Mouse (Mus musculus) forebrain, embryonic 15.5 days (tissue): Measurements from ENCODE around the gene Gm49366. TPM values are rescaled to one million over a fixed set of nuclear protein-coding genes. Genes with fewer than 3 reads are reported as not detected.
"Not testable (repeated sequence)": the region's sequence is repeated elsewhere in the genome, so short reads cannot be mapped to it uniquely, and the experiment has no call there.

ENCODE experiments used
- ATAC-seq: fragments of 200-750 bp; cut with Nextera tagmentation; replicated peaks from 2 replicates; pipeline ENCODE4 v1.8.0; 2017; ENCODE audit warnings: mild to moderate bottlenecking, moderate TSS enrichment, moderate library complexity
- H3K27ac ChIP-seq: fragments of 300-500 bp; sonication (generic); replicated peaks from 2 replicates; pipeline ENCODE4 v1.5.1; 2015; ENCODE audit warnings: mild to moderate bottlenecking, inconsistent platforms
- H3K27me3 ChIP-seq: fragments of 300-500 bp; sonication (generic); 2 replicates; pipeline ENCODE4 v1.6.1; 2015; ENCODE audit warnings: inconsistent platforms
- H3K36me3 ChIP-seq: fragments of 300-500 bp; sonication (generic); 2 replicates; pipeline ENCODE4 v1.6.1; 2015; ENCODE audit warnings: mild to moderate bottlenecking, inconsistent platforms
- H3K4me1 ChIP-seq: fragments of 300-500 bp; sonication (generic); 2 replicates; pipeline ENCODE4 v1.6.1; 2015; ENCODE audit warnings: inconsistent platforms
- H3K4me2 ChIP-seq: fragments of 300-500 bp; sonication (generic); replicated peaks from 2 replicates; pipeline ENCODE4 v1.6.1; 2015; ENCODE audit warnings: mild to moderate bottlenecking, inconsistent platforms
- H3K4me3 ChIP-seq: fragments of 300-500 bp; sonication (generic); 2 replicates; pipeline ENCODE4 v1.5.1; 2015; ENCODE audit warnings: mild to moderate bottlenecking, inconsistent platforms
- H3K9ac ChIP-seq: fragments of 300-500 bp; sonication (generic); replicated peaks from 2 replicates; pipeline ENCODE4 v1.6.1; 2015; ENCODE audit warnings: mild to moderate bottlenecking, inconsistent platforms
- H3K9me3 ChIP-seq: fragments of 300-500 bp; sonication (generic); 2 replicates; pipeline ENCODE4 v1.6.1; 2016; ENCODE audit warnings: inconsistent platforms
- WGBS: fragments of 180-500 bp; shearing (Covaris S2); methylation state at CpG from one replicate; pipeline ENCODE4 v1.1.7; 2015; ENCODE audit warnings: mixed read lengths; 5-methylcytosine and 5-hydroxymethylcytosine counted together
- polyA plus RNA-seq: library from polyadenylated mRNA; unstranded; fragments of >200 nt; fragmentation: Nextera tagmentation; extraction: Ambion mirVana; gene quantifications from 2 replicates; pipeline ENCODE4 v1.2.1, GENCODE M21; 2015

Gene Gm49366
- polyA plus RNA-seq, 1 experiment from 2014 or later: not detected

DNA sequence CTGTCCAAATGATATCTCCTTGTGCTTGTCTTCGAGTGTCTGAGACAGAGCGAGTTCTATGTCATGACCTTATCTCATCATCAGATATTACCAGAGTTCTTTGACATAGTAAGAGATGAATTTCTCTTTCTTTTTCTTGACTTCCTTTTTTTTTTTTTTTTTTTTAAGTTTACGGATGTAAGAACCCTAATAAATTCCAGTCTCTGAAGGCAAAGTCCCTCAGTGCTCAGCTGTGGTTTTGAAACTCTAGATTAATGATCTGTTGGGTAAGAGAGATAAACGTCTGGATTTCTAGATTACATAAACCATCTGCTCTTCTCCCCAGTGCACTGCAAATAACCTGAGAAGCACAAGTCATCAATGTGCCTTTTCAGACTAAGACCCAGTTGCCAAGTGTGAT lies 4.6 kb upstream of the Gm49366 start:
- Histone ChIP-seq H3K4me1 (no peaks in the 10 kb centered on the region), H3K9me3 (no peaks in the 10 kb centered on the region), H3K9ac (no peak overlapping the region), H3K27me3 (no peaks in the 10 kb centered on the region), H3K36me3 (no peaks in the 10 kb centered on the region), H3K27ac (no peak overlapping the region), H3K4me3 (no peak overlapping the region), H3K4me2 (no peak overlapping the region)
- no peak for ATAC-seq
- 90% methylated on average over 4 of the region's 4 CpGs for WGBS

DNA sequence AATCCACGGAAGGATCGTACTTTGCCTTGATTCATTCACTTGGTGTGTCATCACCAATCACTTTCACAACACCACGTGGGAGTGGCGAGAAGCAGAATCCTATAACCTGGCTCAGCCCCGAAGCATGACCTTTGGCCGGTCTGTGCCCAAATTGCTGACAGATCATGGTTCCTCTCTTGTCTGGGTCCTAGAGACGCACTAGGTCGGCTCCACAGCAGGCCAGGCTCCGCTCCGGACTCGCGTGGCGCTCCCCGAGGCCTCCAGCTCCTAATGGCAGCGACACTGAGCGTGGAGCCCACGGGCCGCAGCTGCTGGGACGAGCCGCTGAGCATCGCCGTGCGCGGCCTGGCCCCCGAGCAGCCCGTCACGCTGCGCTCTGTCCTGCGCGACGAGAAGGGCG lies 494 bp upstream of the Gm49366 start, which contains the start of gene Acot4:
TSS of gene Acot4 (plus strand) at position 139 of the 400 bp plus-strand sequence.
- H3K4me2 ChIP-seq: peak within 1 kb of the TSS; percentile 64
- not testable (repeated sequence) for H3K27ac ChIP-seq, H3K36me3 ChIP-seq, H3K4me1 ChIP-seq, H3K9me3 ChIP-seq, H3K27me3 ChIP-seq
- peak within 1 kb of the TSS; percentile 45 for H3K4me3 ChIP-seq
- ATAC-seq: peak; percentile 55
- WGBS: 11% methylated on average over 32 of the region's 32 CpGs
- peak within 1 kb of the TSS; percentile 48 for H3K9ac ChIP-seq

DNA sequence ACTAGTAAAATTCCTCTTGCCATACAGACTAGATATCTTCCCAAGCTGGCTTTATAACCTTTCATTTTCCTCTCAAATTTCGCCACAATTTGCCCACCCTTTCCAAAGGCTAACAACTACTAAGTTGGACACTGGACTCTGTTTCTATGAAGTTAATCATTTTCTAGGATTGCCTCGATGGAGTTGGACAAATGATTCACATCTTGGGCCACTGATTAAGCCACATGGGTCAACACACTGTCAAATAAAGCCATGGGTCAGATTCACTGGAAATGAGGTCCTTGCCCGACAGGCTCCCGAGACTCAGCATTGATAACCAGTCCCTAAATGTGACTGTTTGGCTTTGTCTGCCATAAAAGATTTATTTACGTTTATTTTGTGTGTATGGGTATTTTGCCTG lies 3.5 kb downstream of the Gm49366 start:
- no peak overlapping the region for H3K9ac ChIP-seq
- no peak overlapping the region for H3K4me2 ChIP-seq

DNA sequence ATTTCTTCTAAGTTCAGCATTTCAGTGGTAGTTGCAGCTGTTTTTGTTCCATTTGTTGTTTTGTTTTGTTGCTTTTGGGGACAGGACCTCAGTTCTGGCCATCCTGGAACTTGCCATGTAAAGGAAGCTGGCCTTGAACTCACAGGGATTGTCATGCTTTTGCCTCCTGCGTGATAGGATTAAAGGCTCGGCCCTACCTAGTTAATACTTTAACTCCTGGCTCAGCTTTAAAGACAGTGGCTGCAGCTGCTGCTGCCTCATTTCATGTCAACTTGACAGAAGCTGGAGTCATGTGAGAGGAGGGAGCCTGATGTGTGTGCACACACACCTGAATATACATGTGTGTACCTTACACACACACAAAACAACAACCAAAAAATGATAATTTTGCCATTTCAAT lies 5.3 kb downstream of the Gm49366 start:
- Histone ChIP-seq H3K36me3 (no peaks in the 10 kb centered on the region), H3K4me3 (no peak overlapping the region), H3K27ac (no peak overlapping the region), H3K9ac (no peak overlapping the region), H3K4me1 (no peaks in the 10 kb centered on the region), H3K27me3 (no peaks in the 10 kb centered on the region), H3K9me3 (0 out of 2 replicates have a peak, but pooled peaks cover 4% of the 10 kb centered on the region), H3K4me2 (no peak overlapping the region)
- WGBS: 74% methylated on average over 2 of the region's 2 CpGs
- no peak for ATAC-seq

More for the DNA sequence above, 3.5 kb downstream of the Gm49366 start:
- H3K9me3 ChIP-seq: 0 out of 2 replicates have a peak, but pooled peaks cover 4% of the 10 kb centered on the region
- ATAC-seq: no peak
- no peaks in the 10 kb centered on the region for H3K36me3 ChIP-seq
- H3K4me3 ChIP-seq: no peak overlapping the region
- no peak overlapping the region for H3K27ac ChIP-seq
- 90% methylated on average over 5 of the region's 5 CpGs for WGBS
- no peaks in the 10 kb centered on the region for H3K4me1 ChIP-seq
- H3K27me3 ChIP-seq: no peaks in the 10 kb centered on the region

- 90% methylated on average over 1 of the region's 1 CpGs for WGBS
- no peak overlapping the region for H3K4me3 ChIP-seq
These were observed 8.2 kb downstream of the Gm49366 start for GRCm38 (mm10) chr12:84046906-84047305.

GRCm38 (mm10) chr12:84050744-84051143 lies 12.0 kb downstream of the Gm49366 start:
- not testable (repeated sequence) for H3K9me3 ChIP-seq, H3K4me3 ChIP-seq, H3K4me1 ChIP-seq, ATAC-seq, H3K27ac ChIP-seq, H3K4me2 ChIP-seq, H3K36me3 ChIP-seq, H3K9ac ChIP-seq
- 84% methylated on average over 5 of the region's 5 CpGs for WGBS
- peaks cover 14% of the 10 kb centered on the region; the same call in 1 of the 2 replicates for H3K27me3 ChIP-seq

More at GRCm38 (mm10) chr12:84046906-84047305, 8.2 kb downstream of the Gm49366 start:
- Histone ChIP-seq H3K9ac (no peak overlapping the region), H3K27ac (no peak overlapping the region), H3K9me3 (no peaks in the 10 kb centered on the region), H3K4me1 (no peaks in the 10 kb centered on the region), H3K4me2 (no peak overlapping the region), H3K36me3 (no peaks in the 10 kb centered on the region), H3K27me3 (peaks cover under 1% of the 10 kb centered on the region; the same call in 1 of the 2 replicates)
- ATAC-seq: no peak

DNA sequence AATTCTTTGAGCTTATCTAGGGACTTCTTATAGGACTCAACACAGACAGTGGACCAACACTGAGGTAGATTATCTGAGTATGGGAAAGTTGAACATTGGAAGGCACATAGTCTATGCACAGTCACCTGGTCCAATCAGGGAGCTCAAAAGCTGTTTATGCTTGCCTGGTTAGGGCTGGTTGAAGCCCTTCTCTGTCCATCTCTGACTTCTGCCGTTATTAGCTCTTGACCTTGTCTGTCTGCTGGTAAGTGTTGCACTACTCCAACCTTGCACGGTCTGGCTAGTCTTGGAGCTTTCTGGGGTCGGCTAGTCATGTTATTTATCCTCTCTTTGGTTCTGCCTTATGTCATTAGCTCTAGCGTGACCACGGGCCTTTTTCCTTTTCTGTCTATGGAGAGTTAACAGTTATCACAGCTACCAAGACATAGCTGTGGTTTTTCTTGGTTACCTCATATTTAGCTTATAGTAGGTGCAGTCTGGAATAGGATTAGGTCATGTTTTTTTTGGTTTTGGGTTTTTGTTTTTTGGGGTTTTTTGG lies 13.3 kb downstream of the Gm49366 start, which contains the start of gene Acot3:
TSS of gene Acot3 (plus strand) at position 208 of the 538 bp plus-strand sequence.
- Histone ChIP-seq H3K27me3 (peaks cover 14% of the 10 kb centered on the region; the same call in 1 of the 2 replicates), H3K4me3 (peak within 1 kb of the TSS; percentile 46), H3K27ac (no peak within 1 kb of the TSS), H3K4me1 (peaks cover 6% of the 10 kb centered on the region), H3K9me3 (no peaks in the 10 kb centered on the region), H3K36me3 (no peaks in the 10 kb centered on the region), H3K9ac (no peak within 1 kb of the TSS), H3K4me2 (peak within 1 kb of the TSS; percentile 73; the same call in 1 of the 2 replicates)
- no peak for ATAC-seq
- 88% methylated on average over 5 of the region's 5 CpGs for WGBS

DNA sequence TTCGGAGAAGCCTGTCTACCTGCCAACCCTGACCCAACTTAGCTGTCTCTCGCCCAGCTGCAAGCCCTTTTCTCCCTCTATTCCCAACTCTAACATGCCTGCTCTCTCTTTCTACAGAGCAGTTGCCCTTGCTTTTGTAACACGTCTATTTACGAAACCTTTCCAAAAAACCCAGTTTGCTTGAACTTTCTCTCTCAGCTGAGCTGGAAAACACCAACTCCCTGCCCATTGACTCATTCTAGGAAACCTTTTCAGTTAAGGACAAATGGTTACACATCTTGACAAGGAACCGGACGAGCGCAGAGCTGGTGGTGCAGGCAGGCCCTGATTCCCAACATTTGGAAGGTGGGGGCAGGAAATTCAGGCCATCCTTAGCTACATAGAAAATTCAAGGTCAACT lies 13.9 kb downstream of the Gm49366 start:
- H3K9ac ChIP-seq: no peak overlapping the region
- no peak overlapping the region for H3K4me2 ChIP-seq
- H3K4me3 ChIP-seq: no peak overlapping the region
- ATAC-seq: no peak
- H3K4me1 ChIP-seq: peaks cover 6% of the 10 kb centered on the region
- H3K27ac ChIP-seq: no peak overlapping the region
- H3K27me3 ChIP-seq: peaks cover 14% of the 10 kb centered on the region; the same call in 1 of the 2 replicates
- H3K36me3 ChIP-seq: no peaks in the 10 kb centered on the region
- H3K9me3 ChIP-seq: no peaks in the 10 kb centered on the region
- WGBS: 86% methylated on average over 7 of the region's 7 CpGs

GRCm38 (mm10) chr12:84053173-84053572 lies 14.4 kb downstream of the Gm49366 start:
- Histone ChIP-seq H3K36me3 (no peaks in the 10 kb centered on the region), H3K9me3 (no peaks in the 10 kb centered on the region), H3K4me2 (peak overlapping the region; percentile 73), H3K4me1 (peaks cover 6% of the 10 kb centered on the region), H3K9ac (peak overlapping the region; percentile 39), H3K4me3 (peak overlapping the region; percentile 46), H3K27ac (no peak overlapping the region), H3K27me3 (peaks cover 14% of the 10 kb centered on the region; the same call in 1 of the 2 replicates)
- no peak; the same call in 1 of the 2 replicates for ATAC-seq
- 8% methylated on average over 16 of the region's 16 CpGs for WGBS

DNA sequence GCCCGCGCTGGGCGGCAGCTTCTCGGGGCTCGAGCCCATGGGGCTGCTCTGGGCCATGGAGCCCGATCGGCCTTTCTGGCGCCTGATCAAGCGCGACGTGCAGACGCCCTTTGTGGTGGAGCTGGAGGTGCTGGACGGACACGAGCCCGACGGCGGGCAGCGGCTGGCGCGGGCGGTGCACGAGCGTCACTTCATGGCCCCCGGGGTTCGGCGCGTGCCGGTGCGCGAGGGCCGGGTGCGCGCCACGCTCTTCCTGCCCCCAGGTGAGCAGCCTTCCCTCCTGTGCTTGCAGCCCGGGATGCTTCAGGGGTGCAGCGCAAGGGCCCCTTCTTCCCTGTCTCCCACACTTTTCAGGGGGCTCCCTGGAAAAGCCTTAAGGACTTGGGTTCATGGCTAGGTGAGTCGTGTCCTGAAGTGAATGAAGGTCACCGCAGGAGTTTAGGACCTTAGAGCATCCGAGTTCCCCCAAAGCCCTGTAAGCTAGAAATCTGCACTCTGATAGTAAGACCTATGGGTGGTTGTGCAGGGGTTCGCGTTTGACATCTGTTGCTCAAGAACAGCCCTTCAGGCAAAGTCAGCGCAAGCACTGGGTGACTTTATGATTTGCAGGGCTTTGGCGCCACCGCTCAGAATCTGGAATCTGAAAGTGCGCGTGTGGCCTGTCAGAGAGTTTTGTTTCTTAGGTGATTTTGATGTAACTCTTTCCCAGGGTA lies 15.1 kb downstream of the Gm49366 start:
- Histone ChIP-seq H3K4me1 (peaks cover 6% of the 10 kb centered on the region), H3K4me2 (peak overlapping the region; percentile 73), H3K27me3 (peaks cover 14% of the 10 kb centered on the region; the same call in 1 of the 2 replicates), H3K36me3 (no peaks in the 10 kb centered on the region), H3K9ac (peak overlapping the region; percentile 39), H3K9me3 (no peaks in the 10 kb centered on the region), H3K4me3 (peak overlapping the region; percentile 46), H3K27ac (no peak overlapping the region)
- no peak for ATAC-seq
- 3% methylated on average over 41 of the region's 46 CpGs for WGBS

DNA sequence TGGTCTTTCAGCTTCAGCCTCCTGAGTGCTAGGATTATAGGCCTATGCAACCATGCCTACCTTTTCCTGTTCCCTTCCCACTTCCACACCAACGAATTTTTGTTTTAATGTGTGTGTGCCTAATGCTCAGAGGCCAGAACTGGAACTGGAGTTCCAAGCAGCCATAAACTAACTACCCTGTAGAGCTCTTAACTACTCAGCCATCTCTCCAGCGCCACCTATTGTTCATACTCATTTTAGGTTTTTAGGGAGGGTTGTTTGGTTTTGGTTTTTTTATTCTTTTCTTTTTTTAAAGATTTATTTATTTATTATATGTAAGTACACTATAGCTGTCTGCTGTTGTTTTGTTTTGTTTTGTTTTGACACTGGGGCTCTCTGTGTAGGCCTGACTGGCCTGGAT lies 22.2 kb downstream of the Gm49366 start:
- H3K4me1 ChIP-seq: no peaks in the 10 kb centered on the region
- no peak overlapping the region for H3K27ac ChIP-seq
- H3K4me3 ChIP-seq: no peak overlapping the region
- H3K9ac ChIP-seq: no peak overlapping the region
- H3K36me3 ChIP-seq: no peaks in the 10 kb centered on the region
- no peak overlapping the region for H3K4me2 ChIP-seq
- H3K27me3 ChIP-seq: no peaks in the 10 kb centered on the region
- WGBS: 33% methylated on average over 2 of the region's 2 CpGs
- no peak for ATAC-seq
- H3K9me3 ChIP-seq: 0 out of 2 replicates have a peak, but pooled peaks cover 3% of the 10 kb centered on the region

DNA sequence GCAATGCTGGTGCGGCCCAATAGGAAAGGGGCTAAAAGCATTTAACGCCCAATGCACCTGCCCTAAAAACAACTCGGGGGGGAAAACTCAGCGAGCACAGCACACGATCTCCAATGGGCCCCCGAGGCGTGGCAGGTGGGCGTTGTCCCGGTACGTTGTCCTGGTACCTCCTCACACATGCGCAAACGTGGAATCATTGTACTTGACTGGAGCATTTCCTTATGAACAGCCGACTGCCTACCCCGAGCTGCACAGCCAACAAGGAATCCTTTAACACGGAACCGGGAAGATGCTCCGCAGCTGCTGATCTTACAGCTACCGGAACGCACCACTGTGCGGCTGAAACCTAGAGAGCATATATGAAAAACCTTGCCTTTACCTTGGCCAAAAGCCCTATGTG lies 23.6 kb downstream of the Gm49366 start:
- Histone ChIP-seq H3K36me3 (no peaks in the 10 kb centered on the region), H3K9ac (no peak overlapping the region), H3K4me1 (no peaks in the 10 kb centered on the region), H3K27ac (no peak overlapping the region), H3K4me2 (no peak overlapping the region), H3K27me3 (no peaks in the 10 kb centered on the region), H3K4me3 (no peak overlapping the region), H3K9me3 (0 out of 2 replicates have a peak, but pooled peaks cover 3% of the 10 kb centered on the region)
- 94% methylated on average over 20 of the region's 20 CpGs for WGBS
- ATAC-seq: no peak
